Mouse (Mus musculus) erythroblast, embryonic 14.5 days (primary cell): ENCODE data around the gene Trim67. TPM values are rescaled to one million over a fixed set of nuclear protein-coding genes. Genes with fewer than 3 reads are reported as not detected.

Experiments used
- H3K27me3 ChIP-seq: 2 replicates; pipeline ENCODE4 v1.6.1; 2012; ENCODE audit warnings: inconsistent platforms; ENCODE audit not compliant: control insufficient read depth
- H3K36me3 ChIP-seq: 2 replicates; pipeline ENCODE4 v1.6.1; 2012; ENCODE audit warnings: mild to moderate bottlenecking, inconsistent platforms; ENCODE audit not compliant: control insufficient read depth
- H3K4me1 ChIP-seq: 2 replicates; pipeline ENCODE4 v1.6.1; 2012; ENCODE audit warnings: inconsistent platforms; ENCODE audit not compliant: control insufficient read depth
- H3K4me3 ChIP-seq: replicated peaks from 2 replicates; pipeline ENCODE3; 2012; ENCODE audit warnings: moderate library complexity, mild to moderate bottlenecking, inconsistent platforms
- H3K9me3 ChIP-seq: 2 replicates; pipeline ENCODE4 v1.6.1; 2012; ENCODE audit warnings: low read length, inconsistent platforms, mixed read lengths; ENCODE audit not compliant: control insufficient read depth
- GATA1 ChIP-seq: IDR thresholded peaks from 2 replicates; pipeline ENCODE4 v1.6.1; 2012; ENCODE audit warnings: low read length, inconsistent platforms, mixed read lengths
- TAL1 ChIP-seq: IDR thresholded peaks from 3 replicates; pipeline ENCODE4 v1.6.1; 2012; ENCODE audit warnings: low read length, inconsistent platforms, mixed read lengths
- polyA plus RNA-seq: library from polyadenylated mRNA; stranded (reverse); fragments of >175 nt; gene quantifications from 2 replicates; pipeline ENCODE4 v1.2.3, GENCODE M21; 2012

Trim67 gene
- polyA plus RNA-seq, result not detected in 2 replicates

GRCm38 (mm10) chr8:124792708-124793107 is at the start of gene Trim67:
TSS of gene Trim67 (plus strand) at chr8:124793092.
- H3K4me1 ChIP-seq, result peaks cover 5% of the 10 kb centered on the region
- H3K36me3 ChIP-seq, result no peaks in the 10 kb centered on the region
- no peak within 1 kb of the TSS for H3K4me3 ChIP-seq
- H3K9me3 ChIP-seq, result peaks cover 3% of the 10 kb centered on the region; the same call in 1 of the 2 replicates
- TF ChIP-seq TAL1, result no peak
- no peak for TF ChIP-seq GATA1
- peaks cover 77% of the 10 kb centered on the region for H3K27me3 ChIP-seq

- no peaks in the 10 kb centered on the region for H3K9me3 ChIP-seq
- H3K36me3 ChIP-seq, result no peaks in the 10 kb centered on the region
- H3K4me3 ChIP-seq, result no peak overlapping the region
- peaks cover 7% of the 10 kb centered on the region for H3K4me1 ChIP-seq
- TF ChIP-seq TAL1 (no peak), GATA1 (no peak)
- H3K27me3 ChIP-seq, result peaks cover 34% of the 10 kb centered on the region
Measured at GRCm38 (mm10) chr8:124746661-124747060, 46.2 kb upstream of the Trim67 start.

GRCm38 (mm10) chr8:124751191-124751590 is 41.7 kb upstream of the Trim67 start:
- peak overlapping the region; percentile 49 for H3K4me3 ChIP-seq
- no peaks in the 10 kb centered on the region for H3K36me3 ChIP-seq
- no peaks in the 10 kb centered on the region for H3K9me3 ChIP-seq
- TF ChIP-seq GATA1, result no peak
- TF ChIP-seq TAL1, result no peak
- peaks cover 14% of the 10 kb centered on the region for H3K4me1 ChIP-seq
- H3K27me3 ChIP-seq, result peaks cover 60% of the 10 kb centered on the region

- TF ChIP-seq GATA1, result no peak
- TF ChIP-seq TAL1, result no peak
- H3K27me3 ChIP-seq, result peaks cover 60% of the 10 kb centered on the region
Measured at GRCm38 (mm10) chr8:124751709-124752173, 41.2 kb upstream of the Trim67 start, which contains the start of gene Fam89a. TSS of gene Fam89a (minus strand) at chr8:124751832.

GRCm38 (mm10) chr8:124752325-124752862 is 40.5 kb upstream of the Trim67 start:
- H3K4me1 ChIP-seq, result peaks cover 14% of the 10 kb centered on the region
- TF ChIP-seq TAL1, result no peak
- no peak for TF ChIP-seq GATA1
- H3K36me3 ChIP-seq, result no peaks in the 10 kb centered on the region
- peaks cover 60% of the 10 kb centered on the region for H3K27me3 ChIP-seq
- no peaks in the 10 kb centered on the region for H3K9me3 ChIP-seq
- no peak overlapping the region for H3K4me3 ChIP-seq

More at GRCm38 (mm10) chr8:124751709-124752173, 41.2 kb upstream of the Trim67 start, which contains the start of gene Fam89a:
- Histone ChIP-seq H3K36me3 (no peaks in the 10 kb centered on the region), H3K9me3 (no peaks in the 10 kb centered on the region), H3K4me3 (peak within 1 kb of the TSS; percentile 49), H3K4me1 (peaks cover 14% of the 10 kb centered on the region)

GRCm38 (mm10) chr8:124754101-124754791 is 38.6 kb upstream of the Trim67 start:
- Histone ChIP-seq H3K36me3 (no peaks in the 10 kb centered on the region), H3K9me3 (no peaks in the 10 kb centered on the region), H3K4me1 (peaks cover 14% of the 10 kb centered on the region), H3K4me3 (no peak overlapping the region), H3K27me3 (peaks cover 50% of the 10 kb centered on the region)
- TF ChIP-seq TAL1, result no peak
- no peak for TF ChIP-seq GATA1

- no peak for TF ChIP-seq GATA1
- no peak for TF ChIP-seq TAL1
- no peaks in the 10 kb centered on the region for H3K36me3 ChIP-seq
- no peak overlapping the region for H3K4me3 ChIP-seq
- no peaks in the 10 kb centered on the region for H3K9me3 ChIP-seq
- peaks cover 44% of the 10 kb centered on the region for H3K27me3 ChIP-seq
- H3K4me1 ChIP-seq, result peaks cover 14% of the 10 kb centered on the region
Measured at GRCm38 (mm10) chr8:124754792-124755190, 38.1 kb upstream of the Trim67 start.

GRCm38 (mm10) chr8:124755481-124755880 is 37.4 kb upstream of the Trim67 start:
- Histone ChIP-seq H3K4me3 (no peak overlapping the region), H3K4me1 (peaks cover 14% of the 10 kb centered on the region), H3K9me3 (no peaks in the 10 kb centered on the region), H3K36me3 (no peaks in the 10 kb centered on the region), H3K27me3 (peaks cover 38% of the 10 kb centered on the region)
- no peak for TF ChIP-seq TAL1
- TF ChIP-seq GATA1, result no peak

GRCm38 (mm10) chr8:124756153-124756552 is 36.7 kb upstream of the Trim67 start:
- no peak for TF ChIP-seq GATA1
- no peak for TF ChIP-seq TAL1
- H3K36me3 ChIP-seq, result no peaks in the 10 kb centered on the region
- H3K9me3 ChIP-seq, result no peaks in the 10 kb centered on the region
- H3K4me1 ChIP-seq, result peaks cover 12% of the 10 kb centered on the region
- H3K27me3 ChIP-seq, result peaks cover 31% of the 10 kb centered on the region
- H3K4me3 ChIP-seq, result no peak overlapping the region
